In the genomic region with DNA sequence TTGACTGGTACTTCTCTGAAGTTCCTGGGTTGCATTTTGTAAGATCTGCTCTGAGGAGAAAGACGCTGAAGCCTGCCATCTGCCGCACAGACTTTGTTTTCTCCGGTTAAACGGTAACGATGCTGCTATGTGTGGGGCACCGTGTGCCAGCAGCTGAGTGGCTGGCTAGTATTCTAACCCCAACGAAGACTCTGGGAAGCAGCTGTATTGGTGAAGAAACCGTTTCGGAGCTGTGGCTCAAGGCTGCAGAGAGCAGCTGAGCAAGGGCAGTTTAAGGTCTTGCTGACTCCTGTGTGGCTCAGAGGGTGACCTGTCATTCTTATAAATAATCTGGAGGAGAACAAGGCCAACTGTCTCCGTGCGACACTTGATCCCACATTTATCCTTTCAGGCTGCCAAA, we compare ENCODE assay signal across 13 mouse cellular contexts. TPM values are rescaled to one million over a fixed set of nuclear protein-coding genes. Genes with fewer than 3 reads are reported as not detected.
DNase-seq lines count a peak whose midpoint lies in the region; ATAC-seq lines count a peak whose summit lies in the region.
"Had no signal": no experiment of that assay in that cellular context is flagged by ENCODE, and none has a peak within 500 bp of the region (broad histone marks: within the 10 kb centered on the region; RNA-seq: fewer than 3 reads in every experiment).

No protein-coding gene starts in this region.

- H3K4me1 ChIP-seq in embryonic facial prominence, embryonic 13.5 days, result no peaks in the 10 kb centered on the region
- H3K4me1 ChIP-seq in embryonic facial prominence, embryonic 10.5 days, result peaks cover 5% of the 10 kb centered on the region; the same call in 1 of the 2 replicates
- H3K4me1 ChIP-seq in neural tube, embryonic 15.5 days, result peaks cover 6% of the 10 kb centered on the region; the same call in 1 of the 2 replicates
- H3K4me1 ChIP-seq: limb, embryonic 13.5 days; midbrain, embryonic 13.5 days had no signal

- DNase-seq in embryonic facial prominence, embryonic 10.5 days (ENCODE audit: low spot score), result no peak
- DNase-seq in neural tube, embryonic 10.5 days (ENCODE audit: extremely low spot score, low spot score), result no peak
- DNase-seq in kidney, adult 18-20 months, result peak; percentile 60
- peak; percentile 16 to 17 for DNase-seq in layer of hippocampus, postnatal 36 days
- no peak for DNase-seq in retina, embryonic 14.5 days (ENCODE audit: low spot score)
- no peak for DNase-seq in liver

- H3K9ac ChIP-seq in embryonic facial prominence, embryonic 13.5 days, result 0 out of 2 replicates have a peak overlapping the region, but pooled peaks have one; percentile 7
- no peak overlapping the region for H3K9ac ChIP-seq in neural tube, embryonic 15.5 days (replicated peaks)
- H3K9ac ChIP-seq: limb, embryonic 13.5 days; midbrain, embryonic 13.5 days had no signal

- WGBS in embryonic facial prominence, embryonic 13.5 days, result 63% methylated on average over 11 of the region's 11 CpGs
- 80% methylated on average over 11 of the region's 11 CpGs for WGBS in embryonic facial prominence, embryonic 10.5 days
- 43% methylated on average over 11 of the region's 11 CpGs for WGBS in neural tube, embryonic 15.5 days

- H3K4me2 ChIP-seq in embryonic facial prominence, embryonic 13.5 days, result no peak overlapping the region
- H3K4me2 ChIP-seq in neural tube, embryonic 15.5 days, result no peak overlapping the region
- H3K4me2 ChIP-seq: heart, embryonic 11.5 days; limb, embryonic 13.5 days; midbrain, embryonic 13.5 days had no signal

- no peak for ATAC-seq in embryonic facial prominence, embryonic 13.5 days (ENCODE audit: insufficient number of reproducible peaks, insufficient read depth, low FRiP score, low TSS enrichment, low read depth)
- peak; percentile 8; the same call in 1 of the 2 replicates for ATAC-seq in neural tube, embryonic 15.5 days (ENCODE audit: low FRiP score)
- ATAC-seq: intestine, postnatal 0 days; midbrain, embryonic 13.5 days had no signal

- no peak overlapping the region for H3K27ac ChIP-seq in embryonic facial prominence, embryonic 13.5 days
- H3K27ac ChIP-seq in embryonic facial prominence, embryonic 10.5 days (replicated peaks), result no peak overlapping the region
- no peak overlapping the region for H3K27ac ChIP-seq in neural tube, embryonic 15.5 days (replicated peaks)
- H3K27ac ChIP-seq: limb, embryonic 13.5 days; midbrain, embryonic 13.5 days had no signal

- H3K4me3 ChIP-seq in embryonic facial prominence, embryonic 13.5 days, result no peak overlapping the region
- H3K4me3 ChIP-seq in embryonic facial prominence, embryonic 10.5 days, result no peak overlapping the region
- no peak overlapping the region for H3K4me3 ChIP-seq in neural tube, embryonic 15.5 days (replicated peaks)
- H3K4me3 ChIP-seq: limb, embryonic 13.5 days; midbrain, embryonic 13.5 days had no signal

- H3K9me3 ChIP-seq in embryonic facial prominence, embryonic 13.5 days, result no peaks in the 10 kb centered on the region
- no peaks in the 10 kb centered on the region for H3K9me3 ChIP-seq in embryonic facial prominence, embryonic 10.5 days
- no peaks in the 10 kb centered on the region for H3K9me3 ChIP-seq in neural tube, embryonic 15.5 days (replicated peaks)
- H3K9me3 ChIP-seq: limb, embryonic 13.5 days; midbrain, embryonic 13.5 days had no signal

- H3K27me3 ChIP-seq in embryonic facial prominence, embryonic 13.5 days, result no peaks in the 10 kb centered on the region
- no peaks in the 10 kb centered on the region for H3K27me3 ChIP-seq in embryonic facial prominence, embryonic 10.5 days (replicated peaks; ENCODE audit: low read depth, poor library complexity, severe bottlenecking)
- no peaks in the 10 kb centered on the region for H3K27me3 ChIP-seq in neural tube, embryonic 15.5 days (replicated peaks)
- H3K27me3 ChIP-seq: limb, embryonic 13.5 days; midbrain, embryonic 13.5 days had no signal

- peaks cover 16% of the 10 kb centered on the region; the same call in 1 of the 2 replicates for H3K36me3 ChIP-seq in embryonic facial prominence, embryonic 13.5 days
- H3K36me3 ChIP-seq in embryonic facial prominence, embryonic 10.5 days (replicated peaks), result peaks cover 22% of the 10 kb centered on the region
- no peaks in the 10 kb centered on the region for H3K36me3 ChIP-seq in neural tube, embryonic 15.5 days
- H3K36me3 ChIP-seq: midbrain, embryonic 13.5 days had no signal

RNA-seq across cellular contexts. Expression of a gene that starts 27.5 kb away (rescaled TPM):
- polyA plus RNA-seq in embryonic facial prominence, embryonic 13.5 days (2015; fragmentation: Nextera tagmentation; extraction: Ambion mirVana), result 3.8 and 4.2 TPM in 2 replicates
- 2.6 and 2.7 TPM in 2 replicates for polyA plus RNA-seq in embryonic facial prominence, embryonic 10.5 days (2016; fragmentation: Nextera tagmentation; extraction: Ambion mirVana)
- 4.0 and 4.1 TPM in 2 replicates for polyA plus RNA-seq in neural tube, embryonic 15.5 days (2015; fragmentation: Nextera tagmentation; extraction: Ambion mirVana)
- total RNA-seq in layer of hippocampus, postnatal 36 days (2021), result 1 to 10 TPM; 3.1 to 3.4 TPM
- total RNA-seq: neutrophil, adult 5-6 weeks had no signal

RNA-seq across cellular contexts. Expression of a gene that starts 33.8 kb away (rescaled TPM):
- polyA plus RNA-seq in embryonic facial prominence, embryonic 13.5 days (2015; fragmentation: Nextera tagmentation; extraction: Ambion mirVana), result 18.9 and 24.4 TPM in 2 replicates
- 15.3 and 16.7 TPM in 2 replicates for polyA plus RNA-seq in embryonic facial prominence, embryonic 10.5 days (2016; fragmentation: Nextera tagmentation; extraction: Ambion mirVana)
- 15.7 and 17.3 TPM in 2 replicates for polyA plus RNA-seq in neural tube, embryonic 15.5 days (2015; fragmentation: Nextera tagmentation; extraction: Ambion mirVana)
- total RNA-seq in layer of hippocampus, postnatal 36 days (2021), result 10 to 100 TPM; 51.0 to 52.6 TPM

RNA-seq across cellular contexts. Expression of a gene that starts 55.6 kb away (rescaled TPM):
- 9.1 TPM in 2 replicates for polyA plus RNA-seq in embryonic facial prominence, embryonic 13.5 days (2015; fragmentation: Nextera tagmentation; extraction: Ambion mirVana)
- 14.5 and 16.1 TPM in 2 replicates for polyA plus RNA-seq in embryonic facial prominence, embryonic 10.5 days (2016; fragmentation: Nextera tagmentation; extraction: Ambion mirVana)
- polyA plus RNA-seq in neural tube, embryonic 15.5 days (2015; fragmentation: Nextera tagmentation; extraction: Ambion mirVana), result 31.2 and 37.0 TPM in 2 replicates
- 10 to 100 TPM; 28.1 to 29.3 TPM for total RNA-seq in layer of hippocampus, postnatal 36 days (2021)

RNA-seq across cellular contexts. Expression of a gene that starts 57.4 kb away (rescaled TPM):
- polyA plus RNA-seq in embryonic facial prominence, embryonic 13.5 days (2015; fragmentation: Nextera tagmentation; extraction: Ambion mirVana), result 124 and 125 TPM in 2 replicates
- polyA plus RNA-seq in embryonic facial prominence, embryonic 10.5 days (2016; fragmentation: Nextera tagmentation; extraction: Ambion mirVana), result 113 and 117 TPM in 2 replicates
- polyA plus RNA-seq in neural tube, embryonic 15.5 days (2015; fragmentation: Nextera tagmentation; extraction: Ambion mirVana), result 74.6 and 86.6 TPM in 2 replicates
- 10 to 100 TPM; 51.6 to 58.1 TPM for total RNA-seq in layer of hippocampus, postnatal 36 days (2021)

Comparison
In these comparisons a context has a peak if more than half of its experiments do, and no peak if none do; other contexts are left out.
1. DNase-seq: peak in kidney, adult 18-20 months (single experiment) and layer of hippocampus, postnatal 36 days (2 of 2); none in embryonic facial prominence, embryonic 10.5 days (single experiment), neural tube, embryonic 10.5 days (single experiment), retina, embryonic 14.5 days (single experiment) and liver (single experiment).